Mouse (Mus musculus): ENCODE results near the gene Ptprg.

DNA sequence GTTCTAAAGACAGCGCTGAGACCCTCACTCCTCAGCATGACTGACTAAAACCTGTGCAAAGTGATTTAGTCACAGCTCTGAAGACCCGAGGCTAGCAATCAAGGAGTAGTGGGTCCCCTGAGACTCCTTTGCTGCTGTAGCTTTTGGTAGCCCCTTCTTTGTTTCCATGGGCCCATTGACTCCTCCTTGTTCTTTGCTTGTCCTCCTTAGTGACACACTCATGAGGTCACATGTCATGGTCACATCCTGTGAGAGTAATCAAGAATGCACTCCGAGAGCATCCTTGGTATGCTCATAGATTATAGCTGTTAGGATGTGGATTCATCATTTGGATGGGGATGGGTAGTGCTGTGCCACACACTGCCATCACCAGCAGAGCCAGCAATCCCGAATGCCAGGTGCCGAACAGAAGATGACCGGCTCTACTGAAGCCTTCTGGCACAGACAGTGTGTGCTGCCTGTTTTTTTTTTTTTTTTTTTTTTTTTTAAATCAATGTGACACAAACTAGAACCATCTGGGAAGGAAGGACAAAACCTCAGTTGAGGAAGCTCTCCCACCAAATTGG lies 64.9 kb downstream of the Ptprg start:
- TF ChIP-seq ZKSCAN1 (IDR thresholded peaks at IDR 0.05; ENCODE audit: low read depth, low read length) (no peak), POLR2A (IDR thresholded peaks at IDR 0.05; ENCODE audit: control insufficient read depth in 1 of 2, insufficient read depth in 1 of 2, low read depth in 1 of 2, low read length in 2 of 2, poor library complexity in 1 of 2) (no peak), RAD21 (IDR thresholded peaks at IDR 0.05; ENCODE audit: low read depth, low read length) (no peak), MAX (IDR thresholded peaks at IDR 0.05; ENCODE audit: low read length) (no peak), CTCF (IDR thresholded peaks at IDR 0.05 in 2 of 3, conservative IDR thresholded peaks at IDR 0.05 in 1 of 3; ENCODE audit: control insufficient read depth in 1 of 3, insufficient read depth in 1 of 3, low read depth in 2 of 3, low read length in 3 of 3, poor library complexity in 1 of 3, severe bottlenecking in 1 of 3) (no peak), GATA1 (IDR thresholded peaks at IDR 0.05; ENCODE audit: low read depth, low read length) (no peak), TBP (IDR thresholded peaks at IDR 0.05; ENCODE audit: low read depth, low read length) (no peak), USF1 (IDR thresholded peaks at IDR 0.05; ENCODE audit: low read depth, low read length) (no peak), BHLHE40 (IDR thresholded peaks at IDR 0.05; ENCODE audit: borderline replicate concordance, low read depth, low read length) (no peak), CHD2 (IDR thresholded peaks at IDR 0.05; ENCODE audit: low read length) (no peak), E2F4 (IDR thresholded peaks at IDR 0.05; ENCODE audit: borderline replicate concordance, low read depth, low read length) (no peak), SIN3A (IDR thresholded peaks at IDR 0.05; ENCODE audit: low read length) (no peak)
